Mouse (Mus musculus) stomach, postnatal 0 days (tissue): ENCODE results near the gene Cyp39a1. TPM values are rescaled to one million over a fixed set of nuclear protein-coding genes. Genes with fewer than 3 reads are reported as not detected.

Experiments
- ATAC-seq: fragments of 200-750 bp; cut with Nextera tagmentation; 2 replicates; pipeline ENCODE4 v1.8.0; 2017; ENCODE audit not compliant: low FRiP score, low TSS enrichment
- DNase-seq: peaks from one replicate; pipeline ENCODE4 v3.0.0-alpha.2; 2016; ENCODE audit warnings: low spot score
- H3K27ac ChIP-seq: fragments of 300-500 bp; sonication (generic); replicated peaks from 2 replicates; pipeline ENCODE4 v1.5.1; 2014; ENCODE audit warnings: mild to moderate bottlenecking, control low read depth
- H3K27me3 ChIP-seq: fragments of 300-500 bp; sonication (generic); 2 replicates; pipeline ENCODE4 v1.6.1; 2014; ENCODE audit warnings: low read length; ENCODE audit not compliant: control insufficient read depth, insufficient read depth
- H3K36me3 ChIP-seq: fragments of 300-500 bp; sonication (generic); 2 replicates; pipeline ENCODE4 v1.6.1; 2014; ENCODE audit warnings: low read length, mixed read lengths; ENCODE audit not compliant: control insufficient read depth, insufficient read depth
- H3K4me1 ChIP-seq: fragments of 300-500 bp; sonication (generic); replicated peaks from 2 replicates; pipeline ENCODE4 v1.6.1; 2014; ENCODE audit warnings: antibody characterized with exemption; ENCODE audit not compliant: control insufficient read depth, insufficient read depth
- H3K4me2 ChIP-seq: fragments of 300-500 bp; sonication (generic); replicated peaks from 2 replicates; pipeline ENCODE4 v1.6.1; 2014; ENCODE audit warnings: low read depth, mild to moderate bottlenecking, control low read depth, moderate library complexity
- H3K4me3 ChIP-seq: fragments of 300-500 bp; sonication (generic); 2 replicates; pipeline ENCODE4 v1.5.1; 2014; ENCODE audit warnings: low read depth, low read length, control low read depth
- H3K9ac ChIP-seq: fragments of 300-500 bp; sonication (generic); 2 replicates; pipeline ENCODE4 v1.6.1; 2014; ENCODE audit warnings: mild to moderate bottlenecking, low read length, control low read depth, mixed read lengths
- H3K9me3 ChIP-seq: fragments of 300-500 bp; sonication (generic); 2 replicates; pipeline ENCODE4 v1.6.1; 2016; ENCODE audit warnings: low read length; ENCODE audit not compliant: control insufficient read depth
- CTCF ChIP-seq: IDR thresholded peaks from 2 replicates; pipeline ENCODE4 v1.5.1; 2016; ENCODE audit warnings: antibody characterized with exemption, low read depth, mild to moderate bottlenecking, moderate library complexity
- EP300 ChIP-seq: optimal IDR thresholded peaks from 2 replicates; pipeline ENCODE3; 2016; ENCODE audit warnings: antibody characterized with exemption
- WGBS: fragments of 180-500 bp; shearing (Covaris S2); extraction: QIAGEN DNeasy Blood & Tissue Kit; methylation state at CpG from one replicate; pipeline ENCODE4 v1.1.7; 2014; 5-methylcytosine and 5-hydroxymethylcytosine counted together
- polyA plus RNA-seq: library from polyadenylated mRNA; unstranded; fragments of >200 nt; fragmentation: Nextera tagmentation; extraction: Ambion mirVana; gene quantifications from 2 replicates; pipeline ENCODE4 v1.2.1, GENCODE M21; 2015

The Cyp39a1 gene
- polyA plus RNA-seq, 1 experiment from 2014 or later: 14.0 TPM

- no peaks in the 10 kb centered on the region for H3K4me1 ChIP-seq
- DNase-seq: no peak
- H3K9ac ChIP-seq: no peak overlapping the region
- H3K9me3 ChIP-seq: no peaks in the 10 kb centered on the region
- no peaks in the 10 kb centered on the region for H3K36me3 ChIP-seq
- 94% methylated on average over 3 of the region's 3 CpGs for WGBS
- no peak for TF ChIP-seq EP300
- no peak for TF ChIP-seq CTCF
- ATAC-seq: no peak
- no peak overlapping the region for H3K27ac ChIP-seq
- H3K4me2 ChIP-seq: no peak overlapping the region
- no peak overlapping the region for H3K4me3 ChIP-seq
- no peaks in the 10 kb centered on the region for H3K27me3 ChIP-seq
Measured at GRCm38 (mm10) chr17:43645136-43645535, 22.1 kb upstream of the Cyp39a1 start.

GRCm38 (mm10) chr17:43646925-43647324, 20.3 kb upstream of the Cyp39a1 start:
- no peak for ATAC-seq
- H3K27me3 ChIP-seq: no peaks in the 10 kb centered on the region

GRCm38 (mm10) chr17:43649641-43650436, 17.4 kb upstream of the Cyp39a1 start:
- Histone ChIP-seq H3K4me3 (no peak overlapping the region), H3K27me3 (no peaks in the 10 kb centered on the region), H3K9me3 (no peaks in the 10 kb centered on the region), H3K4me2 (no peak overlapping the region), H3K27ac (no peak overlapping the region), H3K4me1 (no peaks in the 10 kb centered on the region), H3K36me3 (no peaks in the 10 kb centered on the region), H3K9ac (no peak overlapping the region)
- ATAC-seq (no peak), DNase-seq (no peak)
- TF ChIP-seq EP300: no peak
- peak; percentile 63 for TF ChIP-seq CTCF
- WGBS: 80% methylated on average over 10 of the region's 10 CpGs

More at GRCm38 (mm10) chr17:43646925-43647324, 20.3 kb upstream of the Cyp39a1 start:
- no peaks in the 10 kb centered on the region for H3K4me1 ChIP-seq
- H3K9ac ChIP-seq: no peak overlapping the region
- DNase-seq: no peak
- TF ChIP-seq CTCF (no peak), EP300 (no peak)
- H3K27ac ChIP-seq: no peak overlapping the region
- no peaks in the 10 kb centered on the region for H3K9me3 ChIP-seq
- no peak overlapping the region for H3K4me3 ChIP-seq
- H3K36me3 ChIP-seq: no peaks in the 10 kb centered on the region
- WGBS: 58% methylated on average over 5 of the region's 5 CpGs
- no peak overlapping the region for H3K4me2 ChIP-seq

- H3K27me3 ChIP-seq: no peaks in the 10 kb centered on the region
- ATAC-seq (peak; percentile 61; the same call in 1 of the 2 replicates), DNase-seq (no peak)
- H3K4me2 ChIP-seq: no peak overlapping the region
- H3K9me3 ChIP-seq: no peaks in the 10 kb centered on the region
- H3K4me3 ChIP-seq: no peak overlapping the region
- H3K27ac ChIP-seq: no peak overlapping the region
- no peaks in the 10 kb centered on the region for H3K4me1 ChIP-seq
- WGBS: 73% methylated on average over 14 of the region's 14 CpGs
- H3K9ac ChIP-seq: no peak overlapping the region
- TF ChIP-seq EP300 (no peak), CTCF (peak; percentile 28; the same call in 1 of the 2 replicates)
- no peaks in the 10 kb centered on the region for H3K36me3 ChIP-seq
Measured at GRCm38 (mm10) chr17:43651314-43652046, 15.7 kb upstream of the Cyp39a1 start.

GRCm38 (mm10) chr17:43666576-43667289, 492 bp upstream of the Cyp39a1 start, which contains the start of gene Slc25a27:
TSS of gene Slc25a27 (minus strand) at chr17:43667214.
- H3K4me1 ChIP-seq: peaks cover 2% of the 10 kb centered on the region; the same call in 1 of the 2 replicates
- no peaks in the 10 kb centered on the region for H3K36me3 ChIP-seq
- peak within 1 kb of the TSS; percentile 95 for H3K4me2 ChIP-seq
- H3K9ac ChIP-seq: peak within 1 kb of the TSS; percentile 72
- TF ChIP-seq EP300 (no peak), CTCF (no peak)
- ATAC-seq: peak; percentile 99
- H3K9me3 ChIP-seq: no peaks in the 10 kb centered on the region
- WGBS: 1% methylated on average over 33 of the region's 41 CpGs
- no peaks in the 10 kb centered on the region for H3K27me3 ChIP-seq
- peak within 1 kb of the TSS; percentile 79 for H3K4me3 ChIP-seq
- DNase-seq: peak; percentile 94
- peak within 1 kb of the TSS; percentile 58; the same call in 1 of the 2 replicates for H3K27ac ChIP-seq
